Mouse (Mus musculus) cortical plate, adult 2 months (tissue): ENCODE results near the gene Cadm4.

ENCODE experiments used
- CTCF ChIP-seq: fragments of 200-500 bp; IDR thresholded peaks from 2 replicates; pipeline ENCODE4 v1.5.1; 2011; ENCODE audit warnings: mild to moderate bottlenecking, control low read depth, low read length; ENCODE audit not compliant: insufficient read depth; ENCODE audit errors: extremely low read depth
- POLR2A ChIP-seq: fragments of 200-500 bp; IDR thresholded peaks from 2 replicates; pipeline ENCODE4 v1.6.1; 2011; ENCODE audit warnings: mild to moderate bottlenecking, low read length, control low read depth; ENCODE audit not compliant: insufficient read depth; ENCODE audit errors: extremely low read depth

GRCm38 (mm10) chr7:24461376-24462051 is 20.3 kb upstream of the Cadm4 start:
- TF ChIP-seq CTCF (no peak), POLR2A (no peak)
